Mouse (Mus musculus) testis, adult 2 months (tissue): Measurements from ENCODE around the gene Emg1.

Experiments
- CTCF ChIP-seq: fragments of 200-500 bp; IDR thresholded peaks from 2 replicates; pipeline ENCODE4 v1.5.1; 2012; ENCODE audit warnings: low read depth, mild to moderate bottlenecking, inconsistent platforms, low read length, moderate library complexity; ENCODE audit not compliant: control insufficient read depth, insufficient read depth, insufficient replicate concordance
- POLR2A ChIP-seq: fragments of 200-500 bp; IDR thresholded peaks from 2 replicates; pipeline ENCODE4 v1.6.1; 2012; ENCODE audit warnings: low read depth, mild to moderate bottlenecking, inconsistent platforms, low read length, moderate library complexity; ENCODE audit not compliant: control insufficient read depth

DNA sequence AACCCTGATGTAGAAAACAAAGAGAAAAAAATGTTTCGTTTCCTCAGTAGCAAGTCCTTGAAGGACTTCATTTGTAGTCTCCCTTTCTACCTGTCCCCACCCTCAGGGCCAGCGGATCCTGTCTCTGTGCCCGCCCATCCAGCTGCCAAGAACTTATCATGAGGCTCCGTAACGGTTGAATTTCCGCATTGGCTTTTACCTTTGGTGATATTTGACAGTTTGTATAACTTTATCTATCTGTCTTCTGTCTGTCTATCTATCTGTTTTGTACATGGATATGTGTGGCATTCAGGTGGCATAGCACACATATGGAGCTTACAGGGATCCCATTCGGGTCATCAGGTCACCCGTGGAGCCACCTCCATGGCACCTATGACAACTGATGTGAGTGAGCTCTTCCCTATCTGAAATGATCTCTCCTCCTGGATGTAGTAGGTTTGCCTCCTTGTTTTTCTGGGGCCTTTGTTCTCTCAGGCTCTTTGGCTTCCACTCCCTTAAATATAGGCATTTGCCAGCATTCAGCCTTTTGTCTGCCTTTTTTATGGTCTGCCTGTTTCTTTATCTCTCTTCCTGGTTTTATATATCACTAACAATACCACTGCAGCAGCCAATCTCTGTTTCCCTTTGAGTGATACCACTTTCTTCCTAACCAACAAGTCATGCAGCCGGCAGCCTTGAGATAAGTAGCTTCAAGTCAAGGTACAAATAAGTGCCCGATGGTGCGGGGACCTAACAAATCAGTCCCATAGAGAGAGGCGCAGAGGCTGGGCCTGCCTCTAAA is 26.2 kb downstream of the Emg1 start:
- TF ChIP-seq CTCF (no peak), POLR2A (no peak)
